Mouse (Mus musculus) heart, postnatal 0 days (tissue): ENCODE measurements around the gene Faah. TPM values are rescaled to one million over a fixed set of nuclear protein-coding genes. Genes with fewer than 3 reads are reported as not detected.

Experiments used
- ATAC-seq: fragments of 200-750 bp; cut with Nextera tagmentation; 2 replicates; pipeline ENCODE4 v1.8.0; 2017; ENCODE audit warnings: low read depth, moderate number of reproducible peaks, moderate library complexity; ENCODE audit not compliant: insufficient read depth
- DNase-seq: peaks from one replicate; pipeline ENCODE4 v3.0.0-alpha.2; 2016; ENCODE audit warnings: low spot score
- H3K27ac ChIP-seq: fragments of 300-500 bp; sonication (generic); 2 replicates; pipeline ENCODE4 v1.5.1; 2014; ENCODE audit warnings: low read depth, mild to moderate bottlenecking
- H3K27me3 ChIP-seq: fragments of 300-500 bp; sonication (generic); 2 replicates; pipeline ENCODE4 v1.6.1; 2014; ENCODE audit warnings: low read length, mixed read lengths; ENCODE audit not compliant: control insufficient read depth, insufficient read depth
- H3K36me3 ChIP-seq: fragments of 300-500 bp; sonication (generic); replicated peaks from 2 replicates; pipeline ENCODE4 v1.6.1; 2014; ENCODE audit warnings: low read length, mixed read lengths; ENCODE audit not compliant: control insufficient read depth, insufficient read depth
- H3K4me1 ChIP-seq: fragments of 300-500 bp; sonication (generic); 2 replicates; pipeline ENCODE4 v1.6.1; 2014; ENCODE audit warnings: antibody characterized with exemption; ENCODE audit not compliant: control insufficient read depth, insufficient read depth
- H3K4me2 ChIP-seq: fragments of 300-500 bp; sonication (generic); 2 replicates; pipeline ENCODE4 v1.6.1; 2014; ENCODE audit warnings: low read depth, mild to moderate bottlenecking, low read length, moderate library complexity
- H3K4me3 ChIP-seq: fragments of 300-500 bp; sonication (generic); 2 replicates; pipeline ENCODE4 v1.5.1; 2014; ENCODE audit warnings: low read depth, low read length
- H3K9ac ChIP-seq: fragments of 300-500 bp; sonication (generic); replicated peaks from 2 replicates; pipeline ENCODE4 v1.6.1; 2014; ENCODE audit warnings: low read depth, low read length, mixed read lengths
- H3K9me3 ChIP-seq: fragments of 300-500 bp; sonication (generic); replicated peaks from 2 replicates; pipeline ENCODE4 v1.6.1; 2016; ENCODE audit warnings: low read length; ENCODE audit not compliant: control insufficient read depth
- CTCF ChIP-seq: IDR thresholded peaks from 2 replicates; pipeline ENCODE4 v1.5.1; 2016; ENCODE audit warnings: antibody characterized with exemption, control low read depth, low read depth
- EP300 ChIP-seq: IDR thresholded peaks from 2 replicates; pipeline ENCODE4 v1.6.1; 2016; ENCODE audit warnings: antibody characterized with exemption, low read depth
- WGBS: fragments of 180-500 bp; shearing (Covaris S2); extraction: QIAGEN DNeasy Blood & Tissue Kit; methylation state at CpG from one replicate; pipeline ENCODE4 v1.1.7; 2014; 5-methylcytosine and 5-hydroxymethylcytosine counted together
- polyA plus RNA-seq: library from polyadenylated mRNA; unstranded; fragments of >200 nt; fragmentation: Nextera tagmentation; extraction: Ambion mirVana; gene quantifications from 2 replicates; pipeline ENCODE4 v1.2.1, GENCODE M21; 2015
- total RNA-seq: library from RNA; depleted of rRNA; stranded (reverse); fragments of >200 nt; gene quantifications from 2 replicates; pipeline ENCODE4 v1.2.3, GENCODE M21; 2014; ENCODE audit warnings: low replicate concordance

The Faah gene
- total and polyA plus RNA-seq, 2 experiments from 2014 or later, result 0.61 to 0.80 TPM

DNA sequence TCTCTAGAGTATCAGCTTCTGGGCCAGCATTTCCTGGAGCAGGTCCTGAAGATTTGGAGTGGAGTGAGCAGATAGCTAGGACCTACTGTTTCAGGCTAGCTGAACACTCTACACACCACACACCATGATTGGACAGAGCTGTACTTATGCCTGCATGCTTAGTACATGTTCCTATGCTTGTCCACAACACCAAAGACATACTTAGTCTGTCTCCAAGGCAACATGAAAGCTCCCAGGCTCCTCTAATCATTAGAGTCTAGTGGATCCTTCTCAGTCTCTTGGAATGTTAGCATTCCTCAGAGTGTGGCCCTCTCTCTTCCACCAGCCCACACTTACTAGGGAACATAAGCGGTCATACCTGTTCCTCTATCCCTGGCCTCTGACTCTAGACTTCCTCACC is 30.3 kb downstream of the Faah start:
- WGBS, result 77% methylated on average over 1 of the region's 1 CpGs
- no peak for TF ChIP-seq EP300
- no peak overlapping the region for H3K27ac ChIP-seq
- no peak for DNase-seq
- no peaks in the 10 kb centered on the region for H3K36me3 ChIP-seq
- H3K27me3 ChIP-seq, result peaks cover 11% of the 10 kb centered on the region; the same call in 1 of the 2 replicates
- no peaks in the 10 kb centered on the region for H3K9me3 ChIP-seq
- no peak for ATAC-seq
- no peak overlapping the region for H3K9ac ChIP-seq
- H3K4me2 ChIP-seq, result no peak overlapping the region
- no peak overlapping the region for H3K4me3 ChIP-seq
- no peaks in the 10 kb centered on the region for H3K4me1 ChIP-seq

DNA sequence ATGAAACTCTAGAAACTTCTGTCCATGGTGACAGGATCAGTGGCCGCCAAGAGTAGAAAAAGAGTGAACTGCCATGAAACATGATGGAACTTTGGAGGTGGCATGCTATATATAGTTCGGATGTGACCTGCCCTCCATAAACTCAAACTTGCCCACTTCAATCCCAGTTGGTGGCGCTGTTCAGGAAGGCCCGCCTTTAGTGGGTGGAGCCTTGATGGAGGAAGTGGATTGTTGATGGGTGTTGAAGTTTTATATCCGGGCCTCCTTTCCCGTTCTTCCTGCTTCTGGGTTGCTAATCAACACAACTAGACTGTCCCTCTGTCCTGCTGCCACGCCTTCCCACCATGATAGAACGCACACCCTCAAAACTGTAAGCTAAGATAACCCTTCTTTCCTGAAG is 32.8 kb downstream of the Faah start:
- Histone ChIP-seq H3K27ac (no peak overlapping the region), H3K4me3 (no peak overlapping the region), H3K4me1 (no peaks in the 10 kb centered on the region), H3K4me2 (no peak overlapping the region), H3K9ac (no peak overlapping the region), H3K9me3 (no peaks in the 10 kb centered on the region), H3K27me3 (peaks cover 33% of the 10 kb centered on the region), H3K36me3 (no peaks in the 10 kb centered on the region)
- ATAC-seq (no peak), DNase-seq (no peak)
- TF ChIP-seq CTCF (0 out of 2 replicates have a peak, but pooled peaks have one; percentile 23), EP300 (no peak)
- WGBS, result 29% methylated on average over 8 of the region's 8 CpGs

DNA sequence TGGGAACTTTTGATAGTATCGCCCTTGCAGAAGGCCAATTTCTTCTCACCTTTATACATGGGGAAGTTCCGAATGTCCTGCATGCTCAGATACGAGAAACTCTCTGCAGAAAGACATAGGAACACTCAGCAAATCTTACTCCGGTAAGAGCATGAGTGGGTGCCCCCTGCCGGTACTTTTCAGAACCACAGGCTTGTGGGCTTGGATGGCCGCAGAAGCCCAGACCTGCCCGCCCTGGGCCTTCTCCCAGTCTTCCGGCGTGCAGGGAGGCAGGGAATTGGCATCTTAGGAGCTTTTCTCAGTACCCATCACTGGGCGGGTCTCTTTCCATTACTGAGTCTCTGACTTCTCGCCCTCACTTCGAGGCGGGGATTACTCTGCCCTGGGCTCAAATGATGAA is 33.6 kb downstream of the Faah start:
- TF ChIP-seq EP300 (no peak), CTCF (peak; percentile 78)
- WGBS, result 2% methylated on average over 13 of the region's 13 CpGs
- Histone ChIP-seq H3K36me3 (no peaks in the 10 kb centered on the region), H3K4me2 (0 out of 2 replicates have a peak overlapping the region, but pooled peaks have one; percentile 3), H3K27ac (no peak overlapping the region), H3K9me3 (no peaks in the 10 kb centered on the region), H3K9ac (no peak overlapping the region), H3K4me1 (0 out of 2 replicates have a peak, but pooled peaks cover 6% of the 10 kb centered on the region), H3K4me3 (no peak overlapping the region), H3K27me3 (peaks cover 41% of the 10 kb centered on the region)
- ATAC-seq, result peak; percentile 59; the same call in 1 of the 2 replicates
- peak; percentile 66 for DNase-seq

DNA sequence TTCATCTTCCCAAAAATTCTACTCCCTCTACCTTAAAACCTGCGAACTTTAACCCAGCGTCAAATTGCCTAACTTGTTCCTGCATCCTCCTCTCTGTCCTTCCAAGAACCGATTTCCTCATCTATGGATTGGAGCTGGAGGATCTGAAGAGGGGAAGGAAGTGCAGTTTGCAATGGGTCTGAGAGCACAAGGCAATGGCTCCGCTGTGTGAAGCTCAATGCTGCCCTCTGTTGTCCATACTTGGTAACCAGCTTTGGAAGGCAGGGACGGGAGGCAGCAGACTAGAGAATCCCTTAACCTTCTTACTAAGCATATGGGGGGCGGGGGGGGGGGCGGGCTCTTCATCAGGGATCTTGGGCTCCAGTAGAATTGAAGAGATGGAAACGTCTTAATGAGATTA is 37.0 kb downstream of the Faah start:
- Histone ChIP-seq H3K9ac (no peak overlapping the region), H3K4me1 (0 out of 2 replicates have a peak, but pooled peaks cover 6% of the 10 kb centered on the region), H3K9me3 (no peaks in the 10 kb centered on the region), H3K4me3 (no peak overlapping the region), H3K27ac (no peak overlapping the region), H3K27me3 (peaks cover 74% of the 10 kb centered on the region), H3K36me3 (no peaks in the 10 kb centered on the region), H3K4me2 (no peak overlapping the region)
- peak; percentile 78 for DNase-seq
- no peak for ATAC-seq
- peak; percentile 85 for TF ChIP-seq CTCF
- no peak for TF ChIP-seq EP300
- under 1% methylated on average over 8 of the region's 8 CpGs for WGBS

DNA sequence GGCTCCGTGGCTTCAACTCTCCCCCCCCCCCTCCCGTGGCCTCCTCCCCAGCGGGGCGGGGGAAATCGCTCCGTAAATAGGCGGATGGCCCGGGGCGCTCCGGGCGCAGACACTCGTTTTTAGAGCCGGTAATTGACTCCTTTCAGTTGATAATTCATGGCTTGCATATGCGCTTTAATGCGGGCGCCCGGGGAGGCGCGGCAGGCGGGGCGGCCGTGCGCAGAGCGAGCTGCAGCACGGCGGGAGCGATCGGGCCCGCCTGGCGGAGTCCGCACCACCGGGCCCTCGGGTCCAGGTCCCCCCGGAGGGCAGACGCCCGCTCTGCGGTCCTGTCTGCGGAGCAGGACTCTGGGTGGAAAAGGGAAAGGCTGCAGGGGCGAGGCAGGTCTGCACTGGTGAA is 38.3 kb downstream of the Faah start:
- DNase-seq, result no peak
- H3K4me3 ChIP-seq, result peak overlapping the region; percentile 41
- H3K4me1 ChIP-seq, result 0 out of 2 replicates have a peak, but pooled peaks cover 6% of the 10 kb centered on the region
- H3K27ac ChIP-seq, result no peak overlapping the region
- ATAC-seq, result no peak
- no peaks in the 10 kb centered on the region for H3K36me3 ChIP-seq
- no peak for TF ChIP-seq EP300
- no peak overlapping the region for H3K9ac ChIP-seq
- no peaks in the 10 kb centered on the region for H3K9me3 ChIP-seq
- peaks cover 82% of the 10 kb centered on the region for H3K27me3 ChIP-seq
- under 1% methylated on average over 39 of the region's 39 CpGs for WGBS
- peak overlapping the region; percentile 52 for H3K4me2 ChIP-seq

DNA sequence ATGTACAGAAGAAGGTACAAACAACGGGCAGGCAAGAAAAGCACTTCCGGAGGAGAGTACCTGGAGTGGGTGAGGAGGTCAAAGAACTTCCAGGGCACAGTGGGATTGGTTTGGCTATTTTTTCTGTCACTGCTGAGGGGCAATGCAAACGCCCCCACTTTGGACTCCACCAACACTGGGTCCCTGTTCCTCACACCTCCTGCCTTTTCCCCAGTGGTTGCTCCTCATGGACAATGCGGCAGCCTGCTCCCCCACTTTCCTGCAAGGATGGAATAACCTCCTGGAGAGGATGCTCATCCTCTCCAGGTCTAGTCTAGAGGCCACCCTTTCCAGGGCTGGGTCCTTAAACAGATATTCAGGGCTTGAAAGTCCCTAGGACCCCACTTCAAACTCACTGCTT is 38.8 kb downstream of the Faah start:
- ATAC-seq (no peak), DNase-seq (no peak)
- no peak overlapping the region for H3K27ac ChIP-seq
- no peaks in the 10 kb centered on the region for H3K36me3 ChIP-seq
- no peak for TF ChIP-seq EP300
- no peak for TF ChIP-seq CTCF
- 0 out of 2 replicates have a peak, but pooled peaks cover 6% of the 10 kb centered on the region for H3K4me1 ChIP-seq
- WGBS, result 21% methylated on average over 4 of the region's 4 CpGs
- no peak overlapping the region for H3K4me2 ChIP-seq
- peaks cover 84% of the 10 kb centered on the region for H3K27me3 ChIP-seq
- no peaks in the 10 kb centered on the region for H3K9me3 ChIP-seq
- no peak overlapping the region; the same call in 1 of the 2 replicates for H3K4me3 ChIP-seq
- H3K9ac ChIP-seq, result no peak overlapping the region
